Mouse (Mus musculus) erythroblast, embryonic 14.5 days (primary cell): Measurements from ENCODE around the gene Rab31.

ENCODE experiments used
- GATA1 ChIP-seq: IDR thresholded peaks from 2 replicates; pipeline ENCODE4 v1.6.1; 2012; ENCODE audit warnings: low read length, inconsistent platforms, mixed read lengths
- TAL1 ChIP-seq: IDR thresholded peaks from 3 replicates; pipeline ENCODE4 v1.6.1; 2012; ENCODE audit warnings: low read length, inconsistent platforms, mixed read lengths

DNA sequence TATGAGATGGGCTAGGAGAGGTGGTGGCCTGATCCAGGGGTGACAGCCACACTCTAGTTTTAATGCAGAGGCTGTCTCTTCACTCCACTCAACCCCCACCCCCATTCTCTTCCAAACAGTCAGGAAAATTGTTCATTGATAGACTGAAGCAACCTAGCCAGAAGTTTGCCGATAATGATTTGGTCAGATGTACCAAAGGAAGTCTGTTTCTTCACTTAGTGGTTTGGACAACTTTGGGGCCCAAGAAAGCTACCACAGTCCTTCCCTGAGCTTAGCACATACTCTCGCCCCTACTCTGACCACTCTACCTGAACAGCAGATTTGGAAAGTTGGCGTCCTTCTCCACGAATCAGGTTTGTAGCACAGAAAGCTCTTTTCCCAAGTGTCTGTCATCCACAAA lies 39.9 kb downstream of the Rab31 start:
- TF ChIP-seq GATA1: no peak
- TF ChIP-seq TAL1: no peak
